Mouse (Mus musculus) hindbrain, embryonic 16.5 days (tissue): Measurements from ENCODE around the gene Ccdc9b. TPM values are rescaled to one million over a fixed set of nuclear protein-coding genes. Genes with fewer than 3 reads are reported as not detected.

Source experiments
- ATAC-seq: fragments of 200-750 bp; cut with Nextera tagmentation; 2 replicates; pipeline ENCODE4 v1.8.0; 2017; ENCODE audit warnings: moderate TSS enrichment, moderate library complexity
- H3K27ac ChIP-seq: fragments of 300-500 bp; sonication (generic); 2 replicates; pipeline ENCODE4 v1.5.1; 2014; ENCODE audit warnings: low read depth, mild to moderate bottlenecking, control low read depth, low read length, moderate library complexity
- H3K27me3 ChIP-seq: fragments of 300-500 bp; sonication (generic); replicated peaks from 2 replicates; pipeline ENCODE4 v1.6.1; 2014; ENCODE audit warnings: low read length; ENCODE audit not compliant: control insufficient read depth, insufficient read depth
- H3K36me3 ChIP-seq: fragments of 300-500 bp; sonication (generic); 2 replicates; pipeline ENCODE4 v1.6.1; 2014; ENCODE audit warnings: mild to moderate bottlenecking, low read length, moderate library complexity, mixed read lengths; ENCODE audit not compliant: control insufficient read depth, insufficient read depth
- H3K4me1 ChIP-seq: fragments of 300-500 bp; sonication (generic); 2 replicates; pipeline ENCODE4 v1.6.1; 2014; ENCODE audit warnings: low read depth, low read length; ENCODE audit not compliant: control insufficient read depth, insufficient read depth
- H3K4me2 ChIP-seq: fragments of 300-500 bp; sonication (generic); 2 replicates; pipeline ENCODE4 v1.6.1; 2014; ENCODE audit warnings: mild to moderate bottlenecking, low read length, control low read depth, moderate library complexity
- H3K4me3 ChIP-seq: fragments of 300-500 bp; sonication (generic); 2 replicates; pipeline ENCODE4 v1.5.1; 2014; ENCODE audit warnings: mild to moderate bottlenecking, low read length, control low read depth, moderate library complexity
- H3K9ac ChIP-seq: fragments of 300-500 bp; sonication (generic); 2 replicates; pipeline ENCODE4 v1.6.1; 2014; ENCODE audit warnings: low read depth, mild to moderate bottlenecking, control low read depth, low read length, moderate library complexity
- H3K9me3 ChIP-seq: fragments of 300-500 bp; sonication (generic); 2 replicates; pipeline ENCODE4 v1.6.1; 2014; ENCODE audit warnings: mild to moderate bottlenecking, low read length, moderate library complexity; ENCODE audit not compliant: control insufficient read depth
- WGBS: fragments of 180-500 bp; shearing (Covaris S2); extraction: QIAGEN DNeasy Blood & Tissue Kit; methylation state at CpG from one replicate; pipeline ENCODE4 v1.1.7; 2014; 5-methylcytosine and 5-hydroxymethylcytosine counted together
- polyA plus RNA-seq: library from polyadenylated mRNA; unstranded; fragments of >200 nt; fragmentation: Nextera tagmentation; extraction: Ambion mirVana; gene quantifications from 2 replicates; pipeline ENCODE4 v1.2.1, GENCODE M21; 2015

The Ccdc9b gene
- polyA plus RNA-seq, 1 experiment from 2014 or later, result 1.0 TPM

GRCm38 (mm10) chr2:118779504-118780480, 17.3 kb upstream of the Ccdc9b start, which contains the start of gene Disp2:
Disp2 (plus strand) TSS chr2:118779719.
- 8% methylated on average over 39 of the region's 39 CpGs for WGBS
- peak; percentile 95 for ATAC-seq
- H3K4me2 ChIP-seq, result peak within 1 kb of the TSS; percentile 71
- H3K4me3 ChIP-seq, result peak within 1 kb of the TSS; percentile 62
- H3K27ac ChIP-seq, result peak within 1 kb of the TSS; percentile 89
- no peaks in the 10 kb centered on the region for H3K27me3 ChIP-seq
- H3K9ac ChIP-seq, result peak within 1 kb of the TSS; percentile 78
- peaks cover 18% of the 10 kb centered on the region for H3K4me1 ChIP-seq
- no peaks in the 10 kb centered on the region for H3K36me3 ChIP-seq
- H3K9me3 ChIP-seq, result no peaks in the 10 kb centered on the region

- H3K4me2 ChIP-seq, result peak overlapping the region; percentile 71
- no peaks in the 10 kb centered on the region for H3K36me3 ChIP-seq
- peaks cover 18% of the 10 kb centered on the region for H3K4me1 ChIP-seq
- H3K27me3 ChIP-seq, result no peaks in the 10 kb centered on the region
- WGBS, result 5% methylated on average over 10 of the region's 10 CpGs
- peak; percentile 38 for ATAC-seq
- peak overlapping the region; percentile 89 for H3K27ac ChIP-seq
- peak overlapping the region; percentile 62 for H3K4me3 ChIP-seq
- H3K9ac ChIP-seq, result peak overlapping the region; percentile 78; the same call in 1 of the 2 replicates
- no peaks in the 10 kb centered on the region for H3K9me3 ChIP-seq
These were observed 16.6 kb upstream of the Ccdc9b start for GRCm38 (mm10) chr2:118779065-118779464.

GRCm38 (mm10) chr2:118778418-118778817, 16.0 kb upstream of the Ccdc9b start:
- ATAC-seq, result no peak
- Histone ChIP-seq H3K4me1 (peaks cover 18% of the 10 kb centered on the region), H3K9me3 (no peaks in the 10 kb centered on the region), H3K27ac (no peak overlapping the region), H3K9ac (no peak overlapping the region), H3K4me3 (no peak overlapping the region), H3K36me3 (no peaks in the 10 kb centered on the region), H3K27me3 (no peaks in the 10 kb centered on the region), H3K4me2 (no peak overlapping the region)
- WGBS, result 85% methylated on average over 4 of the region's 4 CpGs

DNA sequence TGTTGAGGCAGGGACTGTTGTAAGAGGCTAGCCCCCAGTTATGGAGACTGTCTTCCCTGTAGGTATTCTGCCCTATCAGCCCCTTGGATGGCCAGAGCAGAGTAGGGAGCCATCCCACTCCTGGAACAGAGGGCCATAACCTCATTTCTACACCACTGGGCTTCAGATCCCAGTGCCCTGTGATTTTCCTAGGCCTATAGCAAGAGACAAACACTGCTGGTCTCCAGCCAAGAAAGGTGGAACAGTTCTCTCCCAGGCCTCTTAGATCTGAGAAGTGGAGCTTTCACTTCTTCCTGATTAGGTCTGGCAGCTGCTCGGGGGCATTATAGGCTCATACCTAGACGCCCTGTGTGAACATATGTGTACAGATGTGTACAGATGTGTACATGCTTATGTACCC, 13.8 kb upstream of the Ccdc9b start:
- no peaks in the 10 kb centered on the region for H3K9me3 ChIP-seq
- peak overlapping the region; percentile 68; the same call in 1 of the 2 replicates for H3K27ac ChIP-seq
- no peak overlapping the region for H3K4me3 ChIP-seq
- H3K4me2 ChIP-seq, result no peak overlapping the region
- H3K4me1 ChIP-seq, result peaks cover 18% of the 10 kb centered on the region
- ATAC-seq, result no peak
- no peak overlapping the region for H3K9ac ChIP-seq
- 83% methylated on average over 2 of the region's 2 CpGs for WGBS
- no peaks in the 10 kb centered on the region for H3K36me3 ChIP-seq
- H3K27me3 ChIP-seq, result no peaks in the 10 kb centered on the region

- no peak overlapping the region for H3K4me2 ChIP-seq
- peaks cover 15% of the 10 kb centered on the region for H3K4me1 ChIP-seq
- H3K36me3 ChIP-seq, result no peaks in the 10 kb centered on the region
- 65% methylated on average over 3 of the region's 4 CpGs for WGBS
- peak overlapping the region; percentile 68; the same call in 1 of the 2 replicates for H3K27ac ChIP-seq
- no peaks in the 10 kb centered on the region for H3K9me3 ChIP-seq
- no peak overlapping the region for H3K4me3 ChIP-seq
- H3K27me3 ChIP-seq, result no peaks in the 10 kb centered on the region
- ATAC-seq, result peak; percentile 15; the same call in 1 of the 2 replicates
- H3K9ac ChIP-seq, result no peak overlapping the region
These were observed 13.4 kb upstream of the Ccdc9b start for GRCm38 (mm10) chr2:118775846-118776245.

DNA sequence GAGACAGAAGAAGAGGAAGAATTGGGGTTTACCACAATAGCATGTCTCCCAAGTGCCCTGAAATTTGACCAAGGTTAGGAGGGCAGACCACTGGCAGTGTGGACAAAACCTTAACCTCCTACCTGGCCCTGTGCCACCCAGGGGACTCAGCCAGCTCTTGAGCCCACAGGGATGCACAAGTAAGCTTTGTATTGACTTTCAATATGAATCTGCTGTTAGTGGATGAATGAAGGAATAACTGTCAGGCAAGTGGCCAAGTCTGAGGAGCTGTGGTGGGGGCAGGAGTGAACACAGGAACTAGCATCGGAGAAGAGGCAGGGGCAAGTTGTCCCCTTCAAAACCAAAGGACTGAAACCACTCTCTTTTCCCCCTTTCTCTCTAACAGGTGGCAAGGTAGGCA, 12.9 kb upstream of the Ccdc9b start:
- H3K4me3 ChIP-seq, result no peak overlapping the region
- H3K9me3 ChIP-seq, result no peaks in the 10 kb centered on the region
- H3K4me1 ChIP-seq, result peaks cover 12% of the 10 kb centered on the region
- ATAC-seq, result no peak
- no peak overlapping the region for H3K4me2 ChIP-seq
- no peak overlapping the region for H3K9ac ChIP-seq
- WGBS, result 48% methylated on average over 1 of the region's 1 CpGs
- H3K36me3 ChIP-seq, result no peaks in the 10 kb centered on the region
- H3K27ac ChIP-seq, result no peak overlapping the region
- H3K27me3 ChIP-seq, result no peaks in the 10 kb centered on the region

DNA sequence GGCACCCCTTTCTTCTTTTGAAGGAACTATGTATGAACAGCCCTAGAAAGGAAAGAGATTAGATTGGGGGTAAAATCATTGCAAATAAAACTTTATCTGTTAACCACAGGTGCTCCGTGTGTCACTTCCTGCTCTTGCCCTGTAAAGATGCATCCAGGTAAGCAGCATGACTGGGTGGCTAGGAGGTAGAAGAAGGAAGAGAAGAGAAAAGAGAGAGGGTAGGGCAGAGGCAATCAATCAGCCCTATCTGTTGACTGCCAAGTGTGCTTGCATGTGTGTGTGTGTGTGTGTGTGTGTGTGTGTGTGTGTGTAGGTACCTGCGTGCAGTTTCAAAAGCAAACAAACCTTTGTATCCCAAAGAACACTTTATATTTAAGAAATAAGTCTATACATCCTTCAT, 12.1 kb upstream of the Ccdc9b start:
- no peaks in the 10 kb centered on the region for H3K36me3 ChIP-seq
- no peaks in the 10 kb centered on the region for H3K9me3 ChIP-seq
- no peak overlapping the region for H3K27ac ChIP-seq
- H3K4me3 ChIP-seq, result no peak overlapping the region
- H3K27me3 ChIP-seq, result no peaks in the 10 kb centered on the region; the same call in 1 of the 2 replicates
- WGBS, result 97% methylated on average over 2 of the region's 2 CpGs
- H3K4me2 ChIP-seq, result no peak overlapping the region
- no peak for ATAC-seq
- peaks cover 12% of the 10 kb centered on the region for H3K4me1 ChIP-seq
- H3K9ac ChIP-seq, result no peak overlapping the region

- H3K4me2 ChIP-seq, result no peak within 1 kb of the TSS
- no peak for ATAC-seq
- no peak within 1 kb of the TSS for H3K27ac ChIP-seq
- H3K36me3 ChIP-seq, result no peaks in the 10 kb centered on the region
- WGBS, result 87% methylated on average over 6 of the region's 6 CpGs
- no peaks in the 10 kb centered on the region for H3K9me3 ChIP-seq
- no peaks in the 10 kb centered on the region; the same call in 1 of the 2 replicates for H3K27me3 ChIP-seq
- H3K4me3 ChIP-seq, result no peak within 1 kb of the TSS
- H3K4me1 ChIP-seq, result peaks cover 6% of the 10 kb centered on the region
- no peak within 1 kb of the TSS for H3K9ac ChIP-seq
These were observed 9.9 kb upstream of the Ccdc9b start, which contains the start of gene Phgr1 for GRCm38 (mm10) chr2:118772158-118772874. Phgr1 (plus strand) TSS chr2:118772769.
